In the genomic region with DNA sequence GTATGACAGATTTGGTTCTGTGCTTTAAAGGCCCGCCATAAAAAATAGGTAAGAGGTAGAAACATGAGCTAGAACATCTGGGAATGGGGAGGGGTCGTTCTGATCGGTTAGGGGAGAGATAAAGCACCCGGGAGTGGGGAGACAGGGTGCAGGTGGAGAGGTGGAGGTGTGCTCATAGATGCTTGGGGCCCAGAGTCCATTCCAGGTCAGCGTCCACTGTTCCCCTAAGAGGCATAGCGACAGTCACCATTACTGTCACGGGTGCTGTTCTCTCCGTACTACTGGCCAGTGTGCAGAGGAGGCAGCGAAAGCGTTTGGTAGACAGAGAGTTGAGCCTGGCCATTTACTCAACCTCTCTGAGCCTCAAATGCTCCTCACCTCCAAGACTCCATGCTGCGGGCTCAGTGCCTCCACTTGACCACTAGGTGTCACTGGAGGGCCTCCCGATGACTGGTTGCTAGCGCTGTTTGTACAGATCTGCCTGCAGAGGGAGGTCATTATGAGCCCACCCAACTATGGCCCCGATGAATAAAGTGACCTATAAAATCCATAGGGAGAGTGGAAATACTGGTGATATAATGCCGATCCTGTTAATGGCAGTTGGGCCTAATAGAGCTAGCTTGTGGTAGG, we compare ENCODE assay signal across 8 mouse cellular contexts. TPM values are rescaled to one million over a fixed set of nuclear protein-coding genes. Genes with fewer than 3 reads are reported as not detected.
DNase-seq lines count a peak whose midpoint lies in the region; ATAC-seq lines count a peak whose summit lies in the region.

No protein-coding gene starts in this region.

- 24% methylated on average over 15 of the region's 15 CpGs for WGBS in intestine, embryonic 16.5 days
- WGBS in limb, embryonic 11.5 days, result 25% methylated on average over 15 of the region's 15 CpGs
- 30% methylated on average over 15 of the region's 15 CpGs for WGBS in midbrain, embryonic 15.5 days

- DNase-seq in left cerebral cortex, adult 18-20 months (ENCODE audit: low spot score in 2 of 2), result peak; percentile 77 to 81
- no peak for DNase-seq in left cerebral cortex, adult 11 months (ENCODE audit: low spot score)
- DNase-seq in embryo, embryonic 10.5 days (ENCODE audit: low spot score), result peak; percentile 92
- DNase-seq in gastrocnemius, postnatal 14 days, result peak; percentile 75
- DNase-seq in limb, embryonic 11.5 days (ENCODE audit: low spot score), result peak; percentile 86
- DNase-seq in spleen, adult 18-20 months, result peak; percentile 63 to 79

- no peaks in the 10 kb centered on the region for H3K27me3 ChIP-seq in intestine, embryonic 16.5 days (replicated peaks; ENCODE audit: control insufficient read depth, insufficient read depth, low read length)
- H3K27me3 ChIP-seq in limb, embryonic 11.5 days (ENCODE audit: control insufficient read depth, insufficient read depth, low read length), result no peaks in the 10 kb centered on the region
- no peaks in the 10 kb centered on the region for H3K27me3 ChIP-seq in midbrain, embryonic 15.5 days (replicated peaks)

- peak; percentile 51; the same call in 1 of the 2 replicates for ATAC-seq in intestine, embryonic 16.5 days
- no peak for ATAC-seq in limb, embryonic 11.5 days (ENCODE audit: insufficient number of reproducible peaks, low FRiP score, low TSS enrichment, low read depth)
- ATAC-seq in midbrain, embryonic 15.5 days (replicated peaks), result peak; percentile 48

- no peak overlapping the region for H3K4me2 ChIP-seq in intestine, embryonic 16.5 days (ENCODE audit: low read depth, low read length)
- no peak overlapping the region for H3K4me2 ChIP-seq in limb, embryonic 11.5 days (ENCODE audit: low read depth, severe bottlenecking)
- H3K4me2 ChIP-seq in midbrain, embryonic 15.5 days, result no peak overlapping the region

- H3K9me3 ChIP-seq in intestine, embryonic 16.5 days (ENCODE audit: control insufficient read depth, low read length), result no peaks in the 10 kb centered on the region
- H3K9me3 ChIP-seq in limb, embryonic 11.5 days (ENCODE audit: control insufficient read depth, low read length), result no peaks in the 10 kb centered on the region
- H3K9me3 ChIP-seq in midbrain, embryonic 15.5 days, result no peaks in the 10 kb centered on the region

- intact Hi-C loops in gastrocnemius, postnatal 14 days (cut with DNase I; ENCODE audit: low total_unique reads), result loop anchor here (2.0 kb wide), 2 partner anchors 55 to 101 kb away; no protein-coding TSS in a partner anchor

- H3K36me3 ChIP-seq in intestine, embryonic 16.5 days (ENCODE audit: control insufficient read depth, insufficient read depth, low read length), result no peaks in the 10 kb centered on the region
- no peaks in the 10 kb centered on the region for H3K36me3 ChIP-seq in limb, embryonic 11.5 days (ENCODE audit: control insufficient read depth, insufficient read depth, low read length)
- no peaks in the 10 kb centered on the region for H3K36me3 ChIP-seq in midbrain, embryonic 15.5 days (replicated peaks)

- no peak overlapping the region for H3K4me3 ChIP-seq in intestine, embryonic 16.5 days (ENCODE audit: low read length)
- no peak overlapping the region for H3K4me3 ChIP-seq in limb, embryonic 11.5 days (ENCODE audit: low read depth, low read length)
- no peak overlapping the region for H3K4me3 ChIP-seq in midbrain, embryonic 15.5 days

- peaks cover 12% of the 10 kb centered on the region for H3K4me1 ChIP-seq in intestine, embryonic 16.5 days (ENCODE audit: control insufficient read depth, insufficient read depth, low read length)
- no peaks in the 10 kb centered on the region for H3K4me1 ChIP-seq in limb, embryonic 11.5 days (ENCODE audit: control insufficient read depth, insufficient read depth, low read length)
- H3K4me1 ChIP-seq in midbrain, embryonic 15.5 days, result no peaks in the 10 kb centered on the region

- H3K27ac ChIP-seq in intestine, embryonic 16.5 days (ENCODE audit: low read length), result no peak overlapping the region
- H3K27ac ChIP-seq in limb, embryonic 11.5 days (replicated peaks; ENCODE audit: low read depth, low read length), result no peak overlapping the region
- H3K27ac ChIP-seq in midbrain, embryonic 15.5 days, result no peak overlapping the region

- no peak overlapping the region for H3K9ac ChIP-seq in intestine, embryonic 16.5 days (ENCODE audit: low read depth, low read length)
- no peak overlapping the region for H3K9ac ChIP-seq in limb, embryonic 11.5 days (ENCODE audit: low read length)
- no peak overlapping the region for H3K9ac ChIP-seq in midbrain, embryonic 15.5 days

RNA-seq across cellular contexts. Expression of gene Stom, which starts 39.0 kb away (rescaled TPM):
- total RNA-seq in left cerebral cortex, adult 18-20 months (2021), result 1 to 10 TPM; 7.3 to 8.6 TPM
- 10 to 100 TPM; 20.1 to 22.2 TPM for total RNA-seq in gastrocnemius, postnatal 14 days (2021)
- 64.7 and 66.0 TPM in 2 replicates for polyA plus RNA-seq in intestine, embryonic 16.5 days (2015; fragmentation: Nextera tagmentation; extraction: Ambion mirVana)
- polyA plus RNA-seq in limb, embryonic 11.5 days (2014; fragmentation: Nextera tagmentation; extraction: Ambion mirVana), result 10.9 and 12.0 TPM in 2 replicates
- 13.1 and 14.4 TPM in 2 replicates for polyA plus RNA-seq in midbrain, embryonic 15.5 days (2015; fragmentation: Nextera tagmentation; extraction: Ambion mirVana)

RNA-seq across cellular contexts. Expression of gene Gsn, which starts 41.6 kb away (rescaled TPM):
- total RNA-seq in left cerebral cortex, adult 18-20 months (2021), result 10 to 100 TPM; 31.3 to 39.8 TPM
- 100 to 1,000 TPM; 177 to 231 TPM for total RNA-seq in gastrocnemius, postnatal 14 days (2021)
- 177 TPM in 2 replicates for polyA plus RNA-seq in intestine, embryonic 16.5 days (2015; fragmentation: Nextera tagmentation; extraction: Ambion mirVana)
- polyA plus RNA-seq in limb, embryonic 11.5 days (2014; fragmentation: Nextera tagmentation; extraction: Ambion mirVana), result 26.0 and 31.8 TPM in 2 replicates
- polyA plus RNA-seq in midbrain, embryonic 15.5 days (2015; fragmentation: Nextera tagmentation; extraction: Ambion mirVana), result 18.9 and 19.2 TPM in 2 replicates
